Mouse (Mus musculus) E14TG2a.4 (cell line): Measurements from ENCODE around the gene Bola2.

ENCODE experiments used
- CTCF ChIP-seq: conservative IDR thresholded peaks from 2 replicates; pipeline ENCODE4 v1.5.1; 2014; ENCODE audit warnings: low read length
- NANOG ChIP-seq: IDR thresholded peaks from 2 replicates; pipeline ENCODE4 v1.6.1; 2014; ENCODE audit warnings: borderline replicate concordance, low read length, mixed read lengths
- POU5F1 ChIP-seq: IDR thresholded peaks from 2 replicates; pipeline ENCODE4 v1.6.1; 2014; ENCODE audit warnings: low read length, borderline replicate concordance

DNA sequence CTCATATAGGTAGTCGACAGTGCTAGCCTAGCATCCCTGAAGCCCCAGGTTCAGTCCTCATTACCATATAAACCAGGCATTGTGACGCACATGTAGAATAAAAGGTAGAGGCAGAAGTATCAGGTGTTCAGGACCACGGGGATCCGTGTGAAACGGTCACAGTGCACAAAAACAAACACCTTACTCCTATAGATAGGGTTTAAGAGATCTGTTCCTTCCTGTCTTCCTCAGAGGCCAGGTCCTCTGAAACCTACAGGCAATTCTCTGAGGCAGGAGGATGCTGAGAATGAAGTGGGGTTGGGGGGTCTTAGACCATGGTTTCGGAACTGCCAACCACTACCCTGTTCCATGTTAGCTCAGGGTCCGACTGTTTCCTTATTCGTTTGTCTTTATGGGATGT lies 2.6 kb downstream of the Bola2 start:
- TF ChIP-seq CTCF: no peak
- TF ChIP-seq POU5F1: no peak
- TF ChIP-seq NANOG: no peak
